Mouse (Mus musculus) myocyte (in vitro differentiated cells): ENCODE results near the gene Cyb5rl. TPM values are rescaled to one million over a fixed set of nuclear protein-coding genes. Genes with fewer than 3 reads are reported as not detected.
"Not testable (repeated sequence)": the region's sequence is repeated elsewhere in the genome, so short reads cannot be mapped to it uniquely, and the experiment has no call there.

Experiments
- H3K27me3 ChIP-seq: one replicate; pipeline ENCODE4 v1.6.1; 2011; ENCODE audit not compliant: control insufficient read depth, insufficient read depth, insufficient read length
- H3K36me3 ChIP-seq: one replicate; pipeline ENCODE4 v1.6.1; 2011; ENCODE audit not compliant: control insufficient read depth, insufficient read depth
- H3K4me2 ChIP-seq: one replicate; pipeline ENCODE4 v1.6.1; 2011; ENCODE audit warnings: low read depth, control low read depth
- H3K4me3 ChIP-seq: one replicate; pipeline ENCODE4 v1.5.1; 2011; ENCODE audit warnings: mild to moderate bottlenecking, control low read depth, moderate library complexity
- H3K79me2 ChIP-seq: one replicate; pipeline ENCODE4 v1.6.1; 2011; ENCODE audit not compliant: control insufficient read depth, insufficient read depth
- H3ac ChIP-seq: one replicate; pipeline ENCODE4 v1.6.1; 2011; ENCODE audit not compliant: control insufficient read depth, insufficient read length
- CEBPB ChIP-seq: IDR thresholded peaks from 2 replicates; pipeline ENCODE4 v1.6.1; 2011; ENCODE audit warnings: mild to moderate bottlenecking, moderate library complexity; ENCODE audit not compliant: poor library complexity, insufficient read depth, severe bottlenecking
- E2F4 ChIP-seq: IDR thresholded peaks from one replicate; pipeline ENCODE4 v1.6.1; 2011; ENCODE audit warnings: mild to moderate bottlenecking, control low read depth, moderate library complexity; ENCODE audit not compliant: insufficient read depth
- MAX ChIP-seq: IDR thresholded peaks from one replicate; pipeline ENCODE4 v1.6.1; 2011; ENCODE audit warnings: low read depth, mild to moderate bottlenecking, control low read depth
- MYOD1 ChIP-seq, 3 experiments: IDR thresholded peaks; one replicate each; pipeline ENCODE4 v1.6.1; 2011; ENCODE audit warnings: control low read depth in 2 of 3, low read depth in 2 of 3, mild to moderate bottlenecking in 2 of 3, moderate library complexity in 1 of 3; ENCODE audit not compliant: insufficient read length in 2 of 3, control insufficient read depth in 1 of 3
- MYOG ChIP-seq, 3 experiments: IDR thresholded peaks; one replicate each; pipeline ENCODE4 v1.6.1; 2011; ENCODE audit warnings: control low read depth in 2 of 3, low read depth in 2 of 3, mild to moderate bottlenecking in 2 of 3; ENCODE audit not compliant: insufficient read length in 2 of 3, control insufficient read depth in 1 of 3, insufficient read depth in 1 of 3
- POLR2A ChIP-seq: IDR thresholded peaks from one replicate; pipeline ENCODE4 v1.6.1; 2011; ENCODE audit warnings: low read depth, mild to moderate bottlenecking, control low read depth, moderate library complexity; ENCODE audit not compliant: insufficient read length
- POLR2AphosphoS2 ChIP-seq: IDR thresholded peaks from one replicate; pipeline ENCODE4 v1.6.1; 2011; ENCODE audit warnings: low read depth, control low read depth; ENCODE audit not compliant: insufficient read length
- REST ChIP-seq: IDR thresholded peaks from one replicate; pipeline ENCODE4 v1.6.1; 2011; ENCODE audit warnings: mild to moderate bottlenecking, control low read depth, moderate library complexity; ENCODE audit not compliant: insufficient read depth, insufficient read length
- SRF ChIP-seq: IDR thresholded peaks from one replicate; pipeline ENCODE4 v1.6.1; 2011; ENCODE audit warnings: low read depth; ENCODE audit not compliant: control insufficient read depth, insufficient read length
- TCF12 ChIP-seq: IDR thresholded peaks from one replicate; pipeline ENCODE4 v1.6.1; 2011; ENCODE audit warnings: mild to moderate bottlenecking, control low read depth; ENCODE audit not compliant: poor library complexity, insufficient read depth, severe bottlenecking
- TCF3 ChIP-seq: IDR thresholded peaks from one replicate; pipeline ENCODE4 v1.6.1; 2011; ENCODE audit warnings: low read depth, control low read depth; ENCODE audit not compliant: insufficient read length
- USF1 ChIP-seq: IDR thresholded peaks from one replicate; pipeline ENCODE4 v1.6.1; 2011; ENCODE audit warnings: low read depth, mild to moderate bottlenecking, control low read depth, moderate library complexity
- polyA plus RNA-seq: library from polyadenylated mRNA; unstranded; fragments of >200 nt; fragmentation: generic; extraction: Trizol; gene quantifications from one replicate; pipeline ENCODE4 v1.2.1, GENCODE M21; 2012; ENCODE audit warnings: missing spikeins

The Cyb5rl gene
- polyA plus RNA-seq, 1 experiment = 9.1 TPM

- Histone ChIP-seq H3ac (no peak overlapping the region), H3K27me3 (no peaks in the 10 kb centered on the region), H3K79me2 (no peaks in the 10 kb centered on the region), H3K36me3 (no peaks in the 10 kb centered on the region), H3K4me2 (no peak overlapping the region), H3K4me3 (no peak overlapping the region)
- peak; percentile 90 for TF ChIP-seq TCF3
- TF ChIP-seq TCF12 = peak; percentile 38
- peak in 2 of 3 experiments; percentile 99 to 100 for TF ChIP-seq MYOD1 (IDR thresholded peaks at IDR 0.05; ENCODE audit: control insufficient read depth in 1 of 3, insufficient read length in 2 of 3, low read depth in 2 of 3)
- TF ChIP-seq CEBPB = no peak
- peak in 2 of 3 experiments; percentile 89 to 90 for TF ChIP-seq MYOG (IDR thresholded peaks at IDR 0.05; ENCODE audit: control insufficient read depth in 1 of 3, insufficient read depth in 1 of 3, insufficient read length in 2 of 3, low read depth in 2 of 3)
- no peak for TF ChIP-seq POLR2AphosphoS2
Observed at GRCm38 (mm10) chr4:107106777-107107176, 40.0 kb downstream of the Cyb5rl start.

- Histone ChIP-seq H3K36me3 (no peaks in the 10 kb centered on the region), H3ac (no peak overlapping the region), H3K79me2 (no peaks in the 10 kb centered on the region), H3K4me3 (no peak overlapping the region), H3K27me3 (peaks cover 7% of the 10 kb centered on the region), H3K4me2 (peak overlapping the region; percentile 45)
- TF ChIP-seq POLR2AphosphoS2 (no peak), CEBPB (no peak), REST (no peak), TCF3 (no peak), SRF (no peak), MYOD1 (IDR thresholded peaks at IDR 0.05; ENCODE audit: control insufficient read depth in 1 of 3, insufficient read length in 2 of 3, low read depth in 2 of 3) (no peak), MAX (no peak), TCF12 (no peak), USF1 (no peak), POLR2A (no peak), MYOG (IDR thresholded peaks at IDR 0.05; ENCODE audit: control insufficient read depth in 1 of 3, insufficient read depth in 1 of 3, insufficient read length in 2 of 3, low read depth in 2 of 3) (no peak), E2F4 (no peak)
Observed at GRCm38 (mm10) chr4:107108291-107108731, 41.5 kb downstream of the Cyb5rl start.

- not testable (repeated sequence) for H3K79me2 ChIP-seq, H3K4me3 ChIP-seq, H3K4me2 ChIP-seq, H3ac ChIP-seq, H3K36me3 ChIP-seq, H3K27me3 ChIP-seq
Observed at GRCm38 (mm10) chr4:107109181-107109580, 42.4 kb downstream of the Cyb5rl start.

- H3K27me3 ChIP-seq = peaks cover 10% of the 10 kb centered on the region
- no peak overlapping the region for H3K4me2 ChIP-seq
- H3K36me3 ChIP-seq = no peaks in the 10 kb centered on the region
- no peak overlapping the region for H3ac ChIP-seq
- no peaks in the 10 kb centered on the region for H3K79me2 ChIP-seq
- no peak for TF ChIP-seq TCF3
- no peak for TF ChIP-seq POLR2A
- TF ChIP-seq MAX = no peak
- no peak for TF ChIP-seq E2F4
- no peak for TF ChIP-seq REST
- no peak for TF ChIP-seq CEBPB
- TF ChIP-seq TCF12 = no peak
- no peak for TF ChIP-seq MYOD1 (IDR thresholded peaks at IDR 0.05; ENCODE audit: control insufficient read depth in 1 of 3, insufficient read length in 2 of 3, low read depth in 2 of 3)
- TF ChIP-seq POLR2AphosphoS2 = no peak
- no peak for TF ChIP-seq SRF
- no peak for TF ChIP-seq MYOG (IDR thresholded peaks at IDR 0.05; ENCODE audit: control insufficient read depth in 1 of 3, insufficient read depth in 1 of 3, insufficient read length in 2 of 3, low read depth in 2 of 3)
- no peak for TF ChIP-seq USF1
- no peak overlapping the region for H3K4me3 ChIP-seq
Observed at GRCm38 (mm10) chr4:107114278-107114677, 47.5 kb downstream of the Cyb5rl start.

- TF ChIP-seq POLR2A (no peak), MYOD1 (IDR thresholded peaks at IDR 0.05; ENCODE audit: control insufficient read depth in 1 of 3, insufficient read length in 2 of 3, low read depth in 2 of 3) (no peak), SRF (no peak), USF1 (no peak), POLR2AphosphoS2 (no peak), TCF3 (no peak), REST (no peak), TCF12 (no peak), MAX (no peak), MYOG (IDR thresholded peaks at IDR 0.05; ENCODE audit: control insufficient read depth in 1 of 3, insufficient read depth in 1 of 3, insufficient read length in 2 of 3, low read depth in 2 of 3) (no peak), E2F4 (no peak), CEBPB (no peak)
- Histone ChIP-seq H3ac (no peak overlapping the region), H3K79me2 (no peaks in the 10 kb centered on the region), H3K27me3 (peaks cover 5% of the 10 kb centered on the region), H3K4me2 (no peak overlapping the region), H3K36me3 (no peaks in the 10 kb centered on the region), H3K4me3 (no peak overlapping the region)
Observed at GRCm38 (mm10) chr4:107117741-107118385, 51.1 kb downstream of the Cyb5rl start.
